Mouse (Mus musculus) T-cell, adult 2 months (primary cell): ENCODE results near the gene Saysd1.

Experiments used
- DNase-seq: peaks from one replicate; pipeline ENCODE4 v3.0.0; 2022; ENCODE audit warnings: low spot score

The Saysd1 gene

DNA sequence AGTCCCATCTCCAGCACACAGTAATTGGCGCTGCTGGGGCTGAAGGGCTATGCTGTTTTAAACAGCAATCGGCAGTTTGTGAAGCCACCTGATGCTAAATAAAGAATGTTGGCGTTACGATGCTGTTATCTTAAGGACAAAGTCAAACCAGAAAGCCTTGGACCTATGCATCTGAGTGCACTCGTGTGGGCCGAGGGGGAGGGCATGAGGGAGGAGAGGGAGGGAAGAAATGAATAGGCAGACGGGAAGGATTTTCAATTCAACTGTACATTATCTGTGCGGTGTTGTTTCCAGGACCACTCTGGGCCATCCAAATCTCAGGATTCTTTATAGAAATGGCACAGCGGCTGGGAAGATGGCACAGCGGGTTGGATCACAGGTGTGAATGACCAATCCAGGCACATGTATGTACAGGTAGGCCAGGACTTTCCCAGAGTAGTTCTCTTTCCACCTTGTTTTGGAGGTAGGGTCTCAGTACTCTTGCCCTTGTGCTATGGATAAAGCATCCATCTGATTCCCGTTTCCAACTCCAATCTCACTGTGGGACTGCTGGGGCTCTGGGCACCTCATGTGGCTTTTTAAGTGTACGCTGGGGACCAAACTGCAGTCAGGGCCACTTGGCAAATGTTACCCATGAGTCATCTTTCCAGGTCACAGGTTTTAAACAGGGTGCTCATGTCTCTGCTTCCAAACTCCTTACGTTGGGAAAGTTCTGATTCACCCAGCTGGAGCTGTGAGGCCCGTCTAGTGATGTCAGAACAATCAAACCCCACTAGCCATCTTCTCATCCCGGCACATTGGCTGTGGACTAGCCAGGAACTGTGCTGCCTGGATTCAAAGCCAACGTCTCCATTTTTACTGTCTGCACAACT lies at the start of gene Saysd1:
Gene Saysd1 (minus strand): TSS at position 51 of the 872 bp plus-strand sequence.
- no peak for DNase-seq

DNA sequence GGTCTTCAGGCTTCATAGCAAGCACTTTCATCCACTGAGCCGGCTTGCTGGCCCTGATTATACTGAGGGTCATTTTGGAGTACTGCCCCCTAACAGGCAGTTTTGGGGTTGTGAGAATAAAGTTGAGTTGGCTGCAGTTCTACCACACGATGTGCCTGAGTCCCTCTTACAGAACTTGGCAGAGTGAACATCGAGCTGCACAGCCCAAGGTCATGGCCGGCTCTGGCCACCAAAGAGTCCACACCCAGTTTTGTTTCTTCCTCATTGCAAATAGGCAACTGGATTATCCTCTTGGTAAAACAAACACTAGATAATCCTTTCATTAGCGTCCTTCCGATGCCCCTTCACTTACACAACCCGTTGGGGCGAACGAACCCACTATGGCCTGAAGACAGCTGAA lies 47.1 kb upstream of the Saysd1 start:
- no peak for DNase-seq

DNA sequence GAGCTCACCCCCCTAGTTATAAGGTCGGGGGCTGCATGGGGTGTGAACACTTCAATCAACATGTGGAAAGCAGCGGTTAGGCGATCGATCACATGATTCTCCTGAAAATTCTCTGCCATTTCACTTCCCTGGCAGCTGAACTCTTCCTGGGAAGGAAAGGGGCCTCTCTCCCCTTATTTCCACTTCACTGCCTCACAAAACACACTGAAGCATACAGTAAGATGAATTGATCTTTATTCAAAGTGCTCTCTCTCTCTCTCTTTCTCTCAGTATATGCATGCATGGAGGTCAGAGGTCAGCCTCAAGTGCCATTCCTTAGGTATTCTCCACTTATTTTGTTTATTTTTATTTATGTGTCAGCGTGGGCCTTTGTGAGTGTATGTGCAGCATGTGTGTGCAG lies 45.4 kb upstream of the Saysd1 start:
- no peak for DNase-seq

DNA sequence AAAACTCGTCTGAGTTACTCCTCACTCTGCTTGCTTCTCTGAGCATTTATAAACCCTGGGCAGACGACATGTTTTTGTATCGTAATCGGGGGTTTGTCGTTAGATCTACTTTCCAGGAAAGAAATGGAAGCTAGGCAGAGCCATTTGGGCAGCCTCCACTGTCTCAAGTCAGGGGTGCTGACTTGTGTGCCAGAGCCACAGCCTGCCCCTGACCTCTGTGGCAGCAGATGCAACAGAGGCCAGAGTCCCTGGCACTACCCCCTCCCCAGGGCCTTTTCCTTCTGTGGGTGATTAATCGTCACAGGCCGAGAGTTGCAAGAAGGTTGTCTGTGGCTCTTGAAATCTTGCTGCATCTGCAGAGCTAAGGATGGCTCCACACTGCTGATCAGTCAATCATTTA lies 44.3 kb upstream of the Saysd1 start:
- DNase-seq = no peak

DNA sequence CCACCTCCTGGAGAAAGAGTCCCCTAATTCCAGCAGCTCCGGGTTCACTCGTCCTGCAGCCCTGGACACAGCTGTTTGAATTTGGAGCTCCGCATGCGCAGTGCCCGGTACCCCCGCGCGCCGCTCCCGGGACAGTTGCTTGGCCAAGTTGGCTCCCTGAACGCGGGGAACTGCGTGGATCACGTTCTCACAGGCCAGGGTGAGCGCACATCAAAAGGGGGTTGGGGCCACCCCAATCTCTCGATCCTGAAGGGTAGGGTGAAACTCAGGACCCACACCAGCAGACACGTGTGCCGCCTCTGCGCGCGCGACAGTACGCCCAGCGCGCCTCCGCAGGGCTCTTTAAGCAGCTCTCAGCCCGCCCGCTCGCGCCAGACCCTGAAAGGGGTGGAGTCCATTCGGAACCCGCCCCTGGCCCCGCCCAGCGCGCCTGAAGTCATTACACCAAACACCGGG lies 43.2 kb upstream of the Saysd1 start, which contains the start of gene Kcnk5:
Gene Kcnk5 (minus strand): TSS at position 344 of the 456 bp plus-strand sequence.
- peak; percentile 69 for DNase-seq

DNA sequence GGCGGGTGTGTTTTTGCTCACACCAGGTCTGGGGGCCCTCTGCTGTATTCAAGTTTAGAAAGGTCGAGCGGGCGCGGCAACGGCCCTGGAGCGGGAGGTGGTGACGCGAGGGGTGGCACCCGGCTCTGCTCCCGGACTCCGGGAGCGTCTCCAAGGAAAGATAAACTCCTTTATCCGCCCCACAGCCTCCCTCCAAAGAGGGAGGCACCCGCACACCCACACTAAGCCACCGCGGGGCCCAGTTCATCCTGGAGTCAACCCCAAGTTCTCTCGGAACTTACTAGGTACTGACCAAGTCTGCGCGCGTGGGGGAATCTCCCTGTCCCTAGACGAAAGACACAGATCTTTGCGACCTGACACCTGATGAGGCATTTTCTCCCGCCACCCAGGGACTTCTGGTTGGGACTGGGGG lies 42.4 kb upstream of the Saysd1 start:
- DNase-seq = no peak

DNA sequence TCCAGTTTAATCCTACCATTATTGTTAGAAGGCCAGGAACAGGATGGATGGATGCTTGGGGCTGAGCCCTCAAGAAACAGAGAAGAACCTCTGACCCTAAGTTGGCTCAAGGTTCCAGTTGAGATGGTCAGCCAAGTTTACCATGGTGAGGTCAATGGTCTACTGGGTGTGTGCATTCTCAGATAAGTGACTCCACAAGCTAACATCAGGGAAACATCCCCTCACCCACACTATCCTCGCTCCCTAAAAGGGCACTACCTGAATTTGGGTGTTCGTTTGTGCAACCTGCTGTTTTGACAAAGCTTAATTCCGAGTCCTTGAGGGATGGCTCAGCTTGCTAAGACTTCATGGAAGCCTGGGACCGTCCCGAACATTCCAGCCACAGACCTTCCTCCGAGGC lies 42.0 kb upstream of the Saysd1 start:
- no peak for DNase-seq

DNA sequence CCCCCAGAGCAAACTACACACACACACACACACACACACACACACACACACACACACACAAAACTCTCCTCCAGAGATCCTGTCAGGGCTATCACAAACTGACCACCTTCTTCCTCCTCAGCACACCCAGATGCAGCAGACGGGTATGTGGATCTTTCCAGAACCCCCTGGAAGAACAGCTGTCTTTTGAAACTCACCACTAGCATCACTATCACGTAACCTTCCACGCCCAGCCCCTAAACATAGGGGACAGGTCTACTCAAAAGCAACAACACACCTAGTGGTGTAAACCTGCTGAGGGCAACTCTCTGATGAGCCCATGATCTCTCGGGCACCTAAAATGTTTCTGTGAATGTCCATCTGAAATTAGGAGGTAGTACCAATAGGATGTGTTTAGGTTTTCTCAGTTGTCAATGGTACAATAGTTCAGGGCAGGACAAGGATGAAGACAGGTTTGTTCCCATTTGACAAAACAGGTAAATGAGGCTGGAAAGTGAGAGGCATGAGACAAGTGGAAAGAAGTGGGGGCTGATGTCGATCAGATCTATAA lies 41.5 kb upstream of the Saysd1 start:
- no peak for DNase-seq

DNA sequence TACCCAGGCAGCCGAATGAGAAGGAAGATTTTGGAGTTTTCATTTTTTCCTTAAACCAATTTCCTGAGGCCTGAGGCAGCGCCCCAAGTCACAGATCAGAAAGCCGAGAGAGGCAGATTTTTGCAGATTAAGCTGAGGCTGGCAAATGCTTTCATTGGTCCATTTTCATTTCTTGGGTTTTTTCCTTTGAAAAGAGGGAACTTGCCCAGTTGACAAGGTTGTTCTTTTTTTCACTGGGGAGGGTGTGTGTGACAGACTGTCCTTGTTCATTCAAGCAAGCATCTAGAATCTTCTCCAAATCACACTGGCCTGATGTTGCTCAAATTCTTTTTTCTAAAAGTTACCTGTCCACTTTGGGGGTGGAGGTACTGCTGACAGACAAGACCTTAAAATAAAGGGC lies 40.7 kb upstream of the Saysd1 start:
- no peak for DNase-seq

DNA sequence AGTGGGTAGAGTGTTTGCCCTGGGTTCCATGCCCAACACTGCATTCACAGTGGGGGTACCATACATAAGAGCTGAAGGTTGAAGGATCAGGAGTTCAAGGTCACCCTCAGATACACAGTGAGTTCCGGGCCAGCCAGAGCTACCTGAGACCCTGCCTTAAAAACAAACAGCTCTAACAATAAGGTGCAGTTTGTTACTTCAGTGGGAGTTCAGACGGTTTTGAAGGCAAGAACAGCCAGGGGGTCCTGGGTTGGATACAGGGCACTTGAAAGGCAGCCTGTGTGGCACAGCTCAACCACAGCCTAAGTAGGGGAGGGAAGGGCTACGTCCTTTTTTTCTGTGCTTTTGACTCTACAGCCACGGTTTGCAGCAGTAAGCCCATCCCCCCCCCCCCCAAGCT lies 40.3 kb upstream of the Saysd1 start:
- no peak for DNase-seq

DNA sequence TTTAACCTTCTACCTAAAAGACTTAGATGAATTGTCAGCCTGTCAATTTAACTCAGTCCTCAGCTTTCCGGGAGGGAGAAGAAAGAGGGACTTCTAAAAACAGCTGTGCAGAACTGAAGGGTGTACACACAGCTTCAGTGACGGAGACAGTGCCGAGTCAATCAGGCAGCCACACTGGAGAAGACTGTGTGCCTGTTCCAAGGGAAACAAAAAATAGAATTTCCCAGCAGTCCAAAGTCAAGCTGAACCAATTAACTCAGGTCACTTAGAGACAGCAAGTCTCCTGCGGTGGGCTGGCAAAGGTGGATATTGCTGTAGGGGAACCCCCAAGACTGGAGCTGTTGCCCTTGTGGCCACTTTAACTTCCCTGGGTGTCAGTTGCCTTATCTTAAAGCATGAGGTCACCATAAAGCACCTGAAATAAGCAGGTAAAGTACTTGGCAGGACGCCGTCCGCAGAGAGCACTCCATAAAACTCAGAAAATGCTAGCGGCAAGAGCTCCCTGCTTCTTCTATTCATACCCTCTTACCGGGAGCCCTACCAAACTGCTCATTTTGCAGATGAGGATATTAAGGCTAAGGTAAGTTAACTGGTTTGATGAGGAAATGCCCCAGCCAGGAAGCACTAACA lies 39.3 kb upstream of the Saysd1 start:
- no peak for DNase-seq

DNA sequence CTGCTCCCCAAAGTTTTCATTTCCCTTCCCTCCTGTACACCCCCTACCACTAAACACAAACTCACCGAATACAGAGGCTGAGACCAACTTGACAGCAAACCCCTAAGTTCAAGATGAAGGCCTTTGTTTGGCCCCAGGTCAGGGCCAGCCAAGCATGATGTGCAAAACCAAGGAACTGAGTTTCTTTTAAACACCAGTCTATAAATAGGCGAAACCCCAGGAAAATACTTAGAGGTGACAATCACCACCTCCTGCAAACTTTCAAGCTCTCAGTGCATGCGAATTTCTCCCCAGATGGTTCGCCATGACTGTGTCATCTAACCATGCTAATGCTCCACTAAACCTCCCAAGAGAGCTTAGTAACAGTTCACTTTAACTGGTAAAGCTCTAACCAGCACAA lies 37.4 kb upstream of the Saysd1 start:
- DNase-seq = no peak

DNA sequence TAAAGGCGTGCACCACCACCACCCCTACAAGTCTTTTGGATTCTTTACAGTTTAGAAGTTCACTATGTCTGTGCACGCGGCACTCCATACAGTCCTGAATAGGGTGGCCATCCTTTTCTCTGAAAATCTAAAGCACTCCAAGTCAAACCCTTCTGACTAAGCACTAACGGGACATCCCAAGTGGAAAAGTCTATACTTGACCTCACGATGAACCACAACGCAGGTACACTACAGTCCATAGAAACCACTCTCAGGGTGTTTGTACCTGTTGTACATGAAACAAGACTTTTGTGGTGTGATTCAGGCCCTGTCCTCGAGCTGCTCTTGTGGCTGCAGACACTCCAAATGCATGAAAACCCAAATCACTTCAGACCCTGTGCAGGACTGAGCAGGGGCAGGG lies 36.8 kb upstream of the Saysd1 start:
- DNase-seq = no peak

DNA sequence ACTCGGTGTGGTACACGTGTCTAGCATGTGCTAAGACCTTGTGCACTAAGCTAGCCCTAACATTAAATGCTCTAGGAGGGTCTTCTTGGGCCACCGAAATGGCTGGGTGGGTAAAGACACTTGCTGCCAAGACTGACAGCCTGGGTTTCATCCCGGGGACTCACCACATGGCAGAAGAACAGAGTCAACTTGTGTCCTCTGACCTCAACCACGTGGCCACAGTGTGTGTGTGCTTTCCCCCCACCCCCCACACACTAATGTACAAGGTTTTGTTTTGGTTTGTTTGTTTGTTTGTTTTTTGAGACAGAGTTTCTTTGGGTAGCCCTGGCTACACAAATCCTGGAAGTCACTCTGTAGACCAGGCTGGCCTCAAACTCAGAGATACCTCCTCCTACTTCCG lies 36.4 kb upstream of the Saysd1 start:
- DNase-seq = no peak

DNA sequence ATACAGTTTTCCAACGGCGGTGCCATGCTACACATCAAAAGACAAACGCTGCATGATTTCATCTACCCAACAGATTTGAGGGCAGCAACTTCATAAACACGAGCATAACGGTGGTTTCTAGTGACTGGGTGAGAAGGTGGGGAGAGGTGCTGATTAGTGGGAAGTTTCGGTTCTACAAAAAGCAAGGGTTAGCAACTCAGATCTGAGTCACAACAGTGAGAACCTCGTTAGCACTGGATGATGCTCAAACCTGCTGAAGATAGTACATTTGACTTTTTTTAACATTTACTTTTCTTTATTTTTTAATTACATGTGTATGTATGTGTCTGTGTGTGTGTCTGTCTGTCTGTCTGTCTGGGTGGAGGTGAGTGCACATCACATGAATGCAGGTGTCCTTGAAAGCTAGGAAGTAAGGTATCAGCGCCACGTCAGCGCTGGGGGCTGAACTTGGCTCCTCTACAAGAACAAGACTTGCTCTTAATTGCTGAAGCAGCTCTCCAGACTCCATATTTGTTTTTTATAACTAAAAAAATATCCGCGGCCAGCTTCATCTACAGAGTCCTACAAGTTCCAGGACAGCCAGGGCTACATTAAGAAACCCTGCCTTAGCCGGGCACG lies 35.6 kb upstream of the Saysd1 start:
- DNase-seq = no peak

DNA sequence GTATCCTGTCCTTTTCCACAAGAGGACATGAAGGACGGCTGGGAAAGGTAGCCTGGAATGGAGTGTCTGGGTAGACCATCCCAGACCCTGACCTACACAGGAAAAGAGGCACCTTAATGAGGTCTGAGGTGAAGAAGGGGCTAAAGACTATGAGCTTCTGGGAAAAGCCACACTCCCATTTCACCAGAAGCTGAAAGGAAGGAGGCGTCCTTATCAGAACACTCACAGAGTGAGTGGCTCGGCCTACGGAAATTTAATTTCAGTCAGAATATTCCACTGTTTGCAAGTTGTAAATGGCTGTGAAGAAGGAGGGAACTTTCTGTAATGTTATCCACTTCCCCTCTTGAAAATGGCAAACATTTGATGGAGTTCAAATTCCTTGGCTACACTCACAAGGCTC lies 34.6 kb upstream of the Saysd1 start:
- DNase-seq = no peak

DNA sequence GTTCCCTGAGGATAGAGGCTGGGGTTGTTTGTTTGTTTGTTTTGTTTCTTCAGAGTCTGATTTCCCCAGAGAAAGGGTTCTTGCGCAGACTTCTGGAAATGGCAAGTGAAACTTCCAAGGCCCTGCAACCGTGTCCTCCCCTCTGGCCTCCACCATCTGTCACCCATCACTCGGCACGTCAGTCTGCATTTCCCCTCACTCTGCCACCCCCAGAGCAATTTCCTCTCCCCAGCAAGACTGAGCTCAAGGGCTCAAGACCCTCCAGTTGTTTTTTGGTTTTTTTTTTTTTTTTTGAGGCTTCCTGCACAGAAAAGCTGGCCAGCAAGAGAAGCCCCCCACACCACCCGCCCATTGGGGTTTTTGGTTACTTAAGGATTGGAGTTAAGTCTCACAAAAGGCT lies 34.2 kb upstream of the Saysd1 start:
- DNase-seq = no peak

DNA sequence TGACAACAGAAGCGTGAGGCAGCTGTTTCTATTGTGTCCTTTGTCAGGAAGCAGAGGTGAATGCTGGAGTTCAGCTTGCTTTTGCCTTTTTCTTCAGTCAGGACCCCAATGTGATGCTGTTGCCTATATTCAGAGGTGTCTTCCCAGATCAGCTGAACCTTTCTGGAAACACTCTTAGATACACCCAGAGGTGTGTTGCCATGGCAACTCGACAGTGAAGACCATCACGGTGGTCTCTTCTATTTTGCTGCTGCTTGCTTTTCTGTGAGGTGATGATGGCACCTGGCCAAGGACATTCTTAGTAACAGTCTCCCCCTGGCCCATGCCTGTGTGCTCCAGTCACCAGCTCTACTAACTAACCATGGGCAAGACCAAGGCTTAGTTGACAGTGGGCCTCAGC lies 33.5 kb upstream of the Saysd1 start:
- DNase-seq = no peak

DNA sequence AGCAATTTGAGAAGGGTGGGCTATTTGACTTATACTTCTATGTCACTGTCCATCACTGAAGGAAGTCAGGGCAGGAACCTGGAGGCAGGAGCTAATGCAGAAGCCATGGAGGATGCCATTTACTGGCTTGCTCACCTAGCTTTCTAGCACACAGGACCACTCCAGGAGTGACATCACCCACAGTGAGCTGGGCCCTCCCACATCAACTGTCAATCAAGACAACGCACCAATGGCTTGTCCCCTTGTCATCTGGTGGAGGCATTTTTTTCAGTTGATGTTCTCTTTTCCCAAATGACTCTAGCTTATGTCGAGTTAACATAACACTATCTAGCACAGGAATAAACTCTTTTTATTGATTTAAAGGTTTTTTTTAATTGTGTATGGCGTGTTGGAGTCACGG lies 30.9 kb upstream of the Saysd1 start:
- no peak for DNase-seq

DNA sequence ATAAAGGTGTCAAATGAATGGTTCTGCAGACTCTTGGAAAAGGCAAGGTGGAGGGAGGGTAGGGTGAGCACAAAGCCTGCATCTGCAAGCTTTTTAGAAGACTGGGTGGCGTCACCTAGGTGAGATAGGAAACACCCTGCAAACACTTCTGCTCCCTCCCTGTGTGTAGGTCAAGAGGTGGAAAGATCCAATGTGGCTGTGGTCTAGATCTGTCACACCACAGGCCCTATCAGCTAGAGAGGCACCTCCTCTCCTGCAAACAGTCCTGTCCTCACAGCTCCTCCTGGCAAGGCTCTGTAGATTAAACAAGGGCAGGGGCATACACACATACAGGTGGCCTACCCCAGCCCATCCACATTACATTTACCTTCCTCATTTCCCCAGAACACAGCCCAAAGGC lies 30.1 kb upstream of the Saysd1 start:
- no peak for DNase-seq

DNA sequence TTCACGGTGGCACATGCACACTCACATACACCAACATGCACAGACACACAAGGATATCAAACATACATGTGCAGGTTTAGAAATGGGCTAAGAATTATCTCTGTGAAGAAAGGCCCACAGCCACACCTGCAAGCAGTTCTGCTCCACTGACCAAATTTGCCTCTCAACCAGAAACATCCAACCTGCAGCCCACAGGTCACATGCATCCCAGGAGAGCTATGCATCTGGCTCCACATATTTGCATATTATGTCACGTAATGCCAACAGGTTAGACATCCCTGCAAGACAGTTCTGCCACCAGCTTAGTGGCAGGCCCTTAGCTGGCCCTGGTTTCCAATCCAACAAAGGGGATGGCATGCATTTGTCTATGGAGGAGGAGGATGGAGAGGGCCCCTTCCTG lies 29.7 kb upstream of the Saysd1 start:
- DNase-seq = no peak

DNA sequence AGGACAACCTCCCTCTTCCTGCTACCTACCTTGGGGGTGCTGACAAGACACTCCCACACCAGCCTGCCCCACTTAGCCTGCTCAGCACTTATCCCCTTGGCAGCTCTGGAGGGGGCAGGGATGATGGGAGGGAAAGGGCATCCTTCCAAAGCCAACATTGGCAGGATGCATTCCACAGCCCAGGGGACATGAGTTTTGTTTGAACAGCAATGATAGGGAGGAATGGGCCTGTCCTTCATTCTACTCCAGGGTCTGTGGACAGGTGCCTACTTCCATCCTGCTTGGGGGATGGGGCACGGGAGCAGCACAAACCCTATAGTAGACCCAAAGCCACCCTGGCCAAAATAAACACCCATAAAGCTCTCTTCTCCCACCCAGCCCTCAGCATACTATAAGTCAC lies 27.1 kb upstream of the Saysd1 start:
- no peak for DNase-seq

DNA sequence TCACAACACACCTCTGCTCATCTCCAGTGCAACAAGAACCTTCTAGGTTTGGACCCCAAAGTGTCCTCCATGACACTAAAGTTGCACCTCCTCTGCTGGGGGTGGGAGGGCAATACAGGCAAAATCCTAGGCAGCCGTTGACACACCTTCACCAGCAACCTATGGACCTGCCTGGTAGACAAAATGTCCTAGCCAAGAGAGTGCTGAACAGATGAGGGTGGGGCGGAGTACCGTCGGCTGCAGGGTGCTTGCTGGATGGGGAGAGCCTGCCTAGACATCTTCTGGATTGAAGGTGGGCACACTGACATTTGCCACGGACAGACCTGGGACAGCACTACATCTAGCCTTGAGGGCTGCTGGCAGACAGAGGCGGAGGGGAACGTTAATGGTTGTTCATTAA lies 26.1 kb upstream of the Saysd1 start:
- DNase-seq = no peak
